Mouse (Mus musculus) testis, adult 2 months (tissue): ENCODE results near the gene Ppp1r9a.

Source experiments
- CTCF ChIP-seq: fragments of 200-500 bp; IDR thresholded peaks from 2 replicates; pipeline ENCODE4 v1.5.1; 2012; ENCODE audit warnings: low read depth, mild to moderate bottlenecking, inconsistent platforms, low read length, moderate library complexity; ENCODE audit not compliant: control insufficient read depth, insufficient read depth, insufficient replicate concordance
- POLR2A ChIP-seq: fragments of 200-500 bp; IDR thresholded peaks from 2 replicates; pipeline ENCODE4 v1.6.1; 2012; ENCODE audit warnings: low read depth, mild to moderate bottlenecking, inconsistent platforms, low read length, moderate library complexity; ENCODE audit not compliant: control insufficient read depth

DNA sequence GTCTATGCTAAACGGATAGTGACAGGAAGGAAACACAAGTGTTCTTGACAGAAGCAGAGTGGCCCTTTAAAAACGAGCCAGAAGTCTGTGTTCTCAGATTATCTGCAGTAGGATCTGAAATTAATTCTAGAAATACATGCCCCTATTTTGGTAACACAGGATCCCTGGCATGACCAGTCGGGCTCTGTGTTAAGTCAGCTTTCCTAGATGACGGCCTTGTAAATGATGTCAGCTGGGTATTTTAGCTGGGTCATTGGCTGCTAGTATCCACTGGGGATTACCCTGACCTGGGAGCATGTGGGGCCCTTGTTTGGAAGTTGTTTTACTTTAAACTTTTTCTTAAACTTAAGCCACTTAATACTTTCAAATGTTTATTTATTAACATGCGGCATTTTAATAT lies 125.1 kb downstream of the Ppp1r9a start:
- TF ChIP-seq CTCF (no peak), POLR2A (no peak)
